Mouse (Mus musculus) heart, adult 2 months (tissue): ENCODE data around the gene Grtp1. TPM values are rescaled to one million over a fixed set of nuclear protein-coding genes. Genes with fewer than 3 reads are reported as not detected.
"Not testable (repeated sequence)": the region's sequence is repeated elsewhere in the genome, so short reads cannot be mapped to it uniquely, and the experiment has no call there.

Experiments used
- DNase-seq, 2 experiments: peaks; one replicate each; pipeline ENCODE4 v3.0.0; 2021
- H3K27ac ChIP-seq: fragments of 200-600 bp; 2 replicates; pipeline ENCODE4 v1.8.1; 2022
- H3K27me3 ChIP-seq: fragments of 200-500 bp; 2 replicates; pipeline ENCODE4 v1.6.1; 2012; ENCODE audit warnings: mild to moderate bottlenecking, low read length, inconsistent platforms, mixed read lengths; ENCODE audit not compliant: control insufficient read depth, insufficient read depth
- H3K36me3 ChIP-seq: fragments of 200-500 bp; 2 replicates; pipeline ENCODE4 v1.6.1; 2012; ENCODE audit warnings: low read length, inconsistent platforms; ENCODE audit not compliant: control insufficient read depth, insufficient read depth
- H3K4me1 ChIP-seq: fragments of 200-500 bp; 2 replicates; pipeline ENCODE4 v1.6.1; 2011; ENCODE audit warnings: low read length; ENCODE audit not compliant: control insufficient read depth, insufficient read depth
- H3K4me3 ChIP-seq: fragments of 200-600 bp; 2 replicates; pipeline ENCODE4 v1.8.1; 2022
- H3K79me2 ChIP-seq: fragments of 200-500 bp; replicated peaks from 2 replicates; pipeline ENCODE4 v1.6.1; 2012; ENCODE audit warnings: mild to moderate bottlenecking, inconsistent platforms, low read length, moderate library complexity, mixed read lengths; ENCODE audit not compliant: control insufficient read depth, insufficient read depth
- H3K9ac ChIP-seq: fragments of 200-500 bp; 2 replicates; pipeline ENCODE4 v1.6.1; 2012; ENCODE audit warnings: low read depth, mild to moderate bottlenecking, control low read depth, inconsistent platforms, low read length, mixed read lengths
- CTCF ChIP-seq: fragments of 200-600 bp; IDR thresholded peaks from 2 replicates; pipeline ENCODE4 v1.8.1; 2022; ENCODE audit warnings: antibody characterized with exemption, mild to moderate bottlenecking, moderate library complexity
- EP300 ChIP-seq: fragments of 200-500 bp; IDR thresholded peaks from 2 replicates; pipeline ENCODE4 v1.6.1; 2011; ENCODE audit warnings: low read depth, low read length, control low read depth; ENCODE audit not compliant: insufficient read depth
- POLR2A ChIP-seq: fragments of 200-500 bp; IDR thresholded peaks from 2 replicates; pipeline ENCODE4 v1.6.1; 2011; ENCODE audit warnings: mild to moderate bottlenecking, low read depth, low read length, control low read depth; ENCODE audit not compliant: insufficient read depth
- WGBS: fragments of 180-500 bp; shearing (Covaris S2); methylation state at CpG from one replicate; pipeline ENCODE4 v1.1.7; 2018; 5-methylcytosine and 5-hydroxymethylcytosine counted together
- intact Hi-C: fragments of 180-260 bp; cut with DNase I; formaldehyde crosslinking; loops from one replicate; pipeline ENCODE4 v1.15.1; 2025
- polyA plus RNA-seq: library from polyadenylated mRNA; depleted of rRNA; stranded (reverse); fragments of >200 nt; gene quantifications from 2 replicates; pipeline ENCODE4 v1.2.3, GENCODE M21; 2012
- total RNA-seq, 2 experiments: library from RNA; stranded (reverse); gene quantifications; 2 replicates each; pipeline ENCODE4 v1.2.3; 2021

Gene Grtp1
- total and polyA plus RNA-seq, 3 experiments: 3.8 to 5.1 (median 3.9) TPM

GRCm38 (mm10) chr8:13149866-13150265 is 50.6 kb downstream of the Grtp1 start:
- no peaks in the 10 kb centered on the region for H3K27me3 ChIP-seq
- no peaks in the 10 kb centered on the region for H3K79me2 ChIP-seq
- TF ChIP-seq POLR2A: no peak
- WGBS: 74% methylated on average over 5 of the region's 5 CpGs
- H3K9ac ChIP-seq: no peak overlapping the region
- H3K4me3 ChIP-seq: no peak overlapping the region
- DNase-seq: no peak
- H3K36me3 ChIP-seq: no peaks in the 10 kb centered on the region
- intact Hi-C loops: loop anchor here (10.0 kb wide), 1 partner anchor 55 kb away; the partner anchor contains the start of gene Grtp1
- no peaks in the 10 kb centered on the region for H3K4me1 ChIP-seq
- H3K27ac ChIP-seq: no peak overlapping the region

GRCm38 (mm10) chr8:13149287-13149686 is 51.1 kb downstream of the Grtp1 start:
- Histone ChIP-seq H3K9ac (no peak overlapping the region), H3K27ac (no peak overlapping the region), H3K4me1 (no peaks in the 10 kb centered on the region), H3K27me3 (no peaks in the 10 kb centered on the region), H3K4me3 (no peak overlapping the region), H3K79me2 (no peaks in the 10 kb centered on the region), H3K36me3 (no peaks in the 10 kb centered on the region)
- 98% methylated on average over 2 of the region's 2 CpGs for WGBS
- intact Hi-C loops: no loop called here
- TF ChIP-seq CTCF (peak; percentile 38), POLR2A (no peak)
- DNase-seq: no peak

- no peak overlapping the region for H3K4me3 ChIP-seq
- no peaks in the 10 kb centered on the region for H3K79me2 ChIP-seq
- 77% methylated on average over 2 of the region's 2 CpGs for WGBS
- no peak overlapping the region for H3K9ac ChIP-seq
- H3K27me3 ChIP-seq: no peaks in the 10 kb centered on the region
- H3K36me3 ChIP-seq: no peaks in the 10 kb centered on the region
- TF ChIP-seq CTCF (no peak), EP300 (no peak), POLR2A (no peak)
- intact Hi-C loops: no loop called here
- DNase-seq: no peak
- no peaks in the 10 kb centered on the region for H3K4me1 ChIP-seq
- no peak overlapping the region for H3K27ac ChIP-seq
These were observed 51.9 kb downstream of the Grtp1 start for GRCm38 (mm10) chr8:13148476-13148875.

GRCm38 (mm10) chr8:13141681-13142080 is 58.7 kb downstream of the Grtp1 start:
- Histone ChIP-seq H3K36me3 (no peaks in the 10 kb centered on the region), H3K79me2 (no peaks in the 10 kb centered on the region), H3K27me3 (no peaks in the 10 kb centered on the region), H3K9ac (no peak overlapping the region), H3K27ac (no peak overlapping the region), H3K4me1 (no peaks in the 10 kb centered on the region), H3K4me3 (no peak overlapping the region)
- DNase-seq: no peak
- no peak for TF ChIP-seq EP300
- intact Hi-C loops: no loop called here
- 79% methylated on average over 5 of the region's 5 CpGs for WGBS

- Histone ChIP-seq H3K4me3 (no peak overlapping the region), H3K36me3 (no peaks in the 10 kb centered on the region), H3K27me3 (no peaks in the 10 kb centered on the region), H3K79me2 (no peaks in the 10 kb centered on the region), H3K9ac (no peak overlapping the region), H3K27ac (no peak overlapping the region), H3K4me1 (no peaks in the 10 kb centered on the region)
- intact Hi-C loops: no loop called here
- DNase-seq: no peak
- no peak for TF ChIP-seq CTCF
- no peak for TF ChIP-seq EP300
- TF ChIP-seq POLR2A: no peak
- 95% methylated on average over 6 of the region's 6 CpGs for WGBS
These were observed 60.7 kb downstream of the Grtp1 start for GRCm38 (mm10) chr8:13139641-13140182.

- WGBS: 52% methylated on average over 9 of the region's 9 CpGs
- DNase-seq: peak; percentile 28 to 47
- H3K9ac ChIP-seq, H3K36me3 ChIP-seq, H3K79me2 ChIP-seq, H3K27ac ChIP-seq, H3K27me3 ChIP-seq, H3K4me1 ChIP-seq, H3K4me3 ChIP-seq: not testable (repeated sequence)
- peak; percentile 84 for TF ChIP-seq CTCF
- intact Hi-C loops: loop anchor here (2.0 kb wide), 1 partner anchor 83 kb away; no protein-coding TSS in a partner anchor
These were observed 68.2 kb downstream of the Grtp1 start for GRCm38 (mm10) chr8:13132220-13132619.
